Mouse (Mus musculus) layer of hippocampus, adult 9-10 months (tissue): ENCODE data around the gene Akna.

Experiments used
- DNase-seq: peaks from one replicate; pipeline ENCODE4 v3.0.0; 2022; ENCODE audit warnings: low spot score

Akna gene

GRCm38 (mm10) chr4:63383474-63383873, 19.7 kb downstream of the Akna start:
- DNase-seq, result no peak

GRCm38 (mm10) chr4:63382676-63383369, 20.3 kb downstream of the Akna start:
- no peak for DNase-seq

- DNase-seq, result no peak
These were observed 25.7 kb downstream of the Akna start for GRCm38 (mm10) chr4:63377483-63377882.

- DNase-seq, result no peak
These were observed 27.8 kb downstream of the Akna start for GRCm38 (mm10) chr4:63375367-63375766.

- DNase-seq, result no peak
These were observed 28.8 kb downstream of the Akna start for GRCm38 (mm10) chr4:63374331-63374730.

- no peak for DNase-seq
These were observed 29.8 kb downstream of the Akna start for GRCm38 (mm10) chr4:63373404-63373803.

GRCm38 (mm10) chr4:63371890-63372289, 31.3 kb downstream of the Akna start:
- DNase-seq, result no peak

- no peak for DNase-seq
These were observed 32.3 kb downstream of the Akna start for GRCm38 (mm10) chr4:63370897-63371296.

- peak; percentile 87 for DNase-seq
These were observed 34.6 kb downstream of the Akna start for GRCm38 (mm10) chr4:63368577-63368976.

GRCm38 (mm10) chr4:63362150-63362549, 41.0 kb downstream of the Akna start, which contains the start of gene Orm2:
Gene Orm2 (plus strand): TSS chr4:63362449.
- no peak for DNase-seq

- DNase-seq, result no peak
These were observed 43.3 kb downstream of the Akna start for GRCm38 (mm10) chr4:63359861-63360260.

GRCm38 (mm10) chr4:63356981-63357570, 46.1 kb downstream of the Akna start:
- DNase-seq, result no peak

GRCm38 (mm10) chr4:63355877-63356665, 47.1 kb downstream of the Akna start, which contains the start of gene Orm3:
Gene Orm3 (plus strand): TSS chr4:63356162.
- no peak for DNase-seq

GRCm38 (mm10) chr4:63348524-63348923, 54.6 kb downstream of the Akna start:
- no peak for DNase-seq

- no peak for DNase-seq
These were observed 56.5 kb downstream of the Akna start for GRCm38 (mm10) chr4:63346659-63347058.

- DNase-seq, result no peak
These were observed 57.9 kb downstream of the Akna start for GRCm38 (mm10) chr4:63345261-63345660.

- no peak for DNase-seq
These were observed 58.9 kb downstream of the Akna start, which contains the start of gene Orm1 for GRCm38 (mm10) chr4:63344295-63344694. Gene Orm1 (plus strand): TSS chr4:63344560.

GRCm38 (mm10) chr4:63343608-63344007, 59.5 kb downstream of the Akna start:
- DNase-seq, result no peak

GRCm38 (mm10) chr4:63342491-63342890, 60.7 kb downstream of the Akna start:
- no peak for DNase-seq

- no peak for DNase-seq
These were observed 64.6 kb downstream of the Akna start for GRCm38 (mm10) chr4:63338414-63339076.

GRCm38 (mm10) chr4:63333403-63333802, 69.8 kb downstream of the Akna start:
- DNase-seq, result no peak

GRCm38 (mm10) chr4:63323275-63323815, 79.8 kb downstream of the Akna start:
- DNase-seq, result no peak
